Mouse (Mus musculus) thymus, adult 2 months (tissue): Measurements from ENCODE around the gene Zfp14.

ENCODE experiments used
- CTCF ChIP-seq: fragments of 200-500 bp; IDR thresholded peaks from 2 replicates; pipeline ENCODE4 v1.5.1; 2012; ENCODE audit warnings: mild to moderate bottlenecking, control low read depth, low read length, moderate library complexity, borderline replicate concordance; ENCODE audit not compliant: control insufficient read depth, poor library complexity, insufficient read depth; ENCODE audit errors: extremely low read depth
- POLR2A ChIP-seq: fragments of 200-500 bp; IDR thresholded peaks from 2 replicates; pipeline ENCODE4 v1.6.1; 2012; ENCODE audit warnings: mild to moderate bottlenecking, low read length, control low read depth, moderate library complexity; ENCODE audit not compliant: control insufficient read depth, poor library complexity, insufficient read depth; ENCODE audit errors: extremely low read depth

DNA sequence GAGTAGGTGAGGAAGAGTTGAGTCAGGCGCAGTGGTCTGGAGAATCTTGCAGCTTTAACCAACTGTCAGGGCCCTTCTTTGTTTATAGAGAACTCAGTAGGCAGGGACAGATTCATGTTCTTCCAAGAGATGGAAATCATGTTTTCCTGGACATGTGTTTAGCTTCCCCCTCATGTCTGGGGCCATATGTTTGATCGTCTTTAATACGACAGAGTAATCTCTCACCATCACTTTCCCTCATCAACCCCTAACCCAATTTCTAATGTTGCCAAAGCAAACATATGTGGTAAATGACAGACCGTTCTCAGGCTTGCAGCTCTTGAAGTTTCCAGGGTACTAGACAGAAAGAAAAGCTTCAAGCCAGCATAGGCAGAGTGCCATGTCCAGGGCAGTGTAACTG lies 3.1 kb downstream of the Zfp14 start:
- TF ChIP-seq CTCF (no peak), POLR2A (no peak)
